Mouse (Mus musculus): ENCODE data around the gene Gstp1. TPM values are rescaled to one million over a fixed set of nuclear protein-coding genes. Genes with fewer than 3 reads are reported as not detected.

The Gstp1 gene
- 449 TPM for polyA plus RNA-seq (2015; fragmentation: Illumina TruSeq; extraction: RNeasy Lipid Tissue Mini Kit (QIAGEN cat#74804); ENCODE audit: insufficient read depth, low read depth, low replicate concordance)

GRCm38 (mm10) chr19:4037788-4038232 is at the start of gene Gstp1:
Gene Gstp1, minus strand, starts transcription at chr19:4037985.

GRCm38 (mm10) chr19:4081394-4081793 is 43.6 kb upstream of the Gstp1 start, which contains the start of gene Cabp2:
Gene Cabp2, plus strand, starts transcription at chr19:4081578.

GRCm38 (mm10) chr19:4059069-4059740 is 21.4 kb upstream of the Gstp1 start, which contains the start of gene Gstp3:
Gene Gstp3, minus strand, starts transcription at chr19:4059569.

GRCm38 (mm10) chr19:4045966-4046865 is 8.4 kb upstream of the Gstp1 start, which contains the start of gene Gstp2:
Gene Gstp2, minus strand, starts transcription at chr19:4046023.

GRCm38 (mm10) chr19:4012432-4013022 is 25.3 kb downstream of the Gstp1 start, which contains the start of gene Ndufv1:
Gene Ndufv1, minus strand, starts transcription at chr19:4012806.

GRCm38 (mm10) chr19:4003112-4003511 is 34.7 kb downstream of the Gstp1 start, which contains the start of gene Doc2g:
Gene Doc2g, plus strand, starts transcription at chr19:4003313.

GRCm38 (mm10) chr19:4000119-4000900 is 37.5 kb downstream of the Gstp1 start, which contains the start of the genes Nudt8 and Gm49405:
Gene Nudt8, plus strand, starts transcription at chr19:4000580.
Gene Gm49405, plus strand, starts transcription at chr19:4000626.

GRCm38 (mm10) chr19:3992416-3992815 is 45.4 kb downstream of the Gstp1 start, which contains the start of gene Tbx10:
Gene Tbx10, plus strand, starts transcription at chr19:3992752.

GRCm38 (mm10) chr19:3986334-3986733 is 51.5 kb downstream of the Gstp1 start, which contains the start of gene Acy3:
Gene Acy3, plus strand, starts transcription at chr19:3986570.

Other genes starting within 250 kb of the Gstp1 start
- gene Chka, start 186.2 kb downstream of the Gstp1 start, polyA plus RNA-seq (2015; fragmentation: Illumina TruSeq; extraction: RNeasy Lipid Tissue Mini Kit (QIAGEN cat#74804); ENCODE audit: insufficient read depth, low read depth, low replicate concordance): 61.3 TPM
- 67.9 TPM for gene Tcirg1, start 130.9 kb downstream of the Gstp1 start, polyA plus RNA-seq (2015; fragmentation: Illumina TruSeq; extraction: RNeasy Lipid Tissue Mini Kit (QIAGEN cat#74804); ENCODE audit: insufficient read depth, low read depth, low replicate concordance)
- gene Ndufs8, start 125.2 kb downstream of the Gstp1 start, polyA plus RNA-seq (2015; fragmentation: Illumina TruSeq; extraction: RNeasy Lipid Tissue Mini Kit (QIAGEN cat#74804); ENCODE audit: insufficient read depth, low read depth, low replicate concordance): 32.0 TPM
- 1.7 TPM for gene Aldh3b1, start 108.2 kb downstream of the Gstp1 start, polyA plus RNA-seq (2015; fragmentation: Illumina TruSeq; extraction: RNeasy Lipid Tissue Mini Kit (QIAGEN cat#74804); ENCODE audit: insufficient read depth, low read depth, low replicate concordance)
- 16.7 TPM for gene Unc93b1, start 102.8 kb downstream of the Gstp1 start, polyA plus RNA-seq (2015; fragmentation: Illumina TruSeq; extraction: RNeasy Lipid Tissue Mini Kit (QIAGEN cat#74804); ENCODE audit: insufficient read depth, low read depth, low replicate concordance)
- not detected for gene Aldh3b3, start 79.3 kb downstream of the Gstp1 start, polyA plus RNA-seq (2015; fragmentation: Illumina TruSeq; extraction: RNeasy Lipid Tissue Mini Kit (QIAGEN cat#74804); ENCODE audit: insufficient read depth, low read depth, low replicate concordance)
- 0.63 TPM for gene Aldh3b2, start 65.7 kb downstream of the Gstp1 start, polyA plus RNA-seq (2015; fragmentation: Illumina TruSeq; extraction: RNeasy Lipid Tissue Mini Kit (QIAGEN cat#74804); ENCODE audit: insufficient read depth, low read depth, low replicate concordance)
- 3.5 TPM for gene Acy3, start 51.4 kb downstream of the Gstp1 start, polyA plus RNA-seq (2015; fragmentation: Illumina TruSeq; extraction: RNeasy Lipid Tissue Mini Kit (QIAGEN cat#74804); ENCODE audit: insufficient read depth, low read depth, low replicate concordance)
- gene Tbx10, start 45.2 kb downstream of the Gstp1 start, polyA plus RNA-seq (2015; fragmentation: Illumina TruSeq; extraction: RNeasy Lipid Tissue Mini Kit (QIAGEN cat#74804); ENCODE audit: insufficient read depth, low read depth, low replicate concordance): not detected
- 9.6 TPM for gene Nudt8, start 37.4 kb downstream of the Gstp1 start, polyA plus RNA-seq (2015; fragmentation: Illumina TruSeq; extraction: RNeasy Lipid Tissue Mini Kit (QIAGEN cat#74804); ENCODE audit: insufficient read depth, low read depth, low replicate concordance)
- 0.68 TPM for gene Gm49405, start 37.4 kb downstream of the Gstp1 start, polyA plus RNA-seq (2015; fragmentation: Illumina TruSeq; extraction: RNeasy Lipid Tissue Mini Kit (QIAGEN cat#74804); ENCODE audit: insufficient read depth, low read depth, low replicate concordance)
- 5.5 TPM for gene Doc2g, start 34.7 kb downstream of the Gstp1 start, polyA plus RNA-seq (2015; fragmentation: Illumina TruSeq; extraction: RNeasy Lipid Tissue Mini Kit (QIAGEN cat#74804); ENCODE audit: insufficient read depth, low read depth, low replicate concordance)
- gene Ndufv1, start 25.2 kb downstream of the Gstp1 start, polyA plus RNA-seq (2015; fragmentation: Illumina TruSeq; extraction: RNeasy Lipid Tissue Mini Kit (QIAGEN cat#74804); ENCODE audit: insufficient read depth, low read depth, low replicate concordance): 42.7 TPM
- gene Gstp2, start 8.0 kb upstream of the Gstp1 start, polyA plus RNA-seq (2015; fragmentation: Illumina TruSeq; extraction: RNeasy Lipid Tissue Mini Kit (QIAGEN cat#74804); ENCODE audit: insufficient read depth, low read depth, low replicate concordance): 112 TPM
- gene Gstp3, start 21.6 kb upstream of the Gstp1 start, polyA plus RNA-seq (2015; fragmentation: Illumina TruSeq; extraction: RNeasy Lipid Tissue Mini Kit (QIAGEN cat#74804); ENCODE audit: insufficient read depth, low read depth, low replicate concordance): not detected
- 118 TPM for gene Cabp2, start 43.6 kb upstream of the Gstp1 start, polyA plus RNA-seq (2015; fragmentation: Illumina TruSeq; extraction: RNeasy Lipid Tissue Mini Kit (QIAGEN cat#74804); ENCODE audit: insufficient read depth, low read depth, low replicate concordance)
- 35.8 TPM for gene Cdk2ap2, start 59.2 kb upstream of the Gstp1 start, polyA plus RNA-seq (2015; fragmentation: Illumina TruSeq; extraction: RNeasy Lipid Tissue Mini Kit (QIAGEN cat#74804); ENCODE audit: insufficient read depth, low read depth, low replicate concordance)
- gene Pitpnm1, start 62.0 kb upstream of the Gstp1 start, polyA plus RNA-seq (2015; fragmentation: Illumina TruSeq; extraction: RNeasy Lipid Tissue Mini Kit (QIAGEN cat#74804); ENCODE audit: insufficient read depth, low read depth, low replicate concordance): 10.6 TPM
- 19.1 TPM for gene Aip, start 87.9 kb upstream of the Gstp1 start, polyA plus RNA-seq (2015; fragmentation: Illumina TruSeq; extraction: RNeasy Lipid Tissue Mini Kit (QIAGEN cat#74804); ENCODE audit: insufficient read depth, low read depth, low replicate concordance)
- gene Gpr152, start 101.8 kb upstream of the Gstp1 start, polyA plus RNA-seq (2015; fragmentation: Illumina TruSeq; extraction: RNeasy Lipid Tissue Mini Kit (QIAGEN cat#74804); ENCODE audit: insufficient read depth, low read depth, low replicate concordance): not detected
- gene Cabp4, start 106.0 kb upstream of the Gstp1 start, polyA plus RNA-seq (2015; fragmentation: Illumina TruSeq; extraction: RNeasy Lipid Tissue Mini Kit (QIAGEN cat#74804); ENCODE audit: insufficient read depth, low read depth, low replicate concordance): not detected
- gene Coro1b, start 110.6 kb upstream of the Gstp1 start, polyA plus RNA-seq (2015; fragmentation: Illumina TruSeq; extraction: RNeasy Lipid Tissue Mini Kit (QIAGEN cat#74804); ENCODE audit: insufficient read depth, low read depth, low replicate concordance): 31.1 TPM
- 8.4 TPM for gene Ptprcap, start 115.6 kb upstream of the Gstp1 start, polyA plus RNA-seq (2015; fragmentation: Illumina TruSeq; extraction: RNeasy Lipid Tissue Mini Kit (QIAGEN cat#74804); ENCODE audit: insufficient read depth, low read depth, low replicate concordance)
- 31.4 TPM for gene Rps6kb2, start 125.4 kb upstream of the Gstp1 start, polyA plus RNA-seq (2015; fragmentation: Illumina TruSeq; extraction: RNeasy Lipid Tissue Mini Kit (QIAGEN cat#74804); ENCODE audit: insufficient read depth, low read depth, low replicate concordance)
- gene Carns1, start 137.5 kb upstream of the Gstp1 start, polyA plus RNA-seq (2015; fragmentation: Illumina TruSeq; extraction: RNeasy Lipid Tissue Mini Kit (QIAGEN cat#74804); ENCODE audit: insufficient read depth, low read depth, low replicate concordance): 1.00 TPM
- gene Tbc1d10c, start 153.3 kb upstream of the Gstp1 start, polyA plus RNA-seq (2015; fragmentation: Illumina TruSeq; extraction: RNeasy Lipid Tissue Mini Kit (QIAGEN cat#74804); ENCODE audit: insufficient read depth, low read depth, low replicate concordance): 0.87 TPM
- gene Ppp1ca, start 154.1 kb upstream of the Gstp1 start, polyA plus RNA-seq (2015; fragmentation: Illumina TruSeq; extraction: RNeasy Lipid Tissue Mini Kit (QIAGEN cat#74804); ENCODE audit: insufficient read depth, low read depth, low replicate concordance): 54.4 TPM
- 2.1 TPM for gene Rad9a, start 163.7 kb upstream of the Gstp1 start, polyA plus RNA-seq (2015; fragmentation: Illumina TruSeq; extraction: RNeasy Lipid Tissue Mini Kit (QIAGEN cat#74804); ENCODE audit: insufficient read depth, low read depth, low replicate concordance)
- 2.8 TPM for gene Clcf1, start 176.3 kb upstream of the Gstp1 start, polyA plus RNA-seq (2015; fragmentation: Illumina TruSeq; extraction: RNeasy Lipid Tissue Mini Kit (QIAGEN cat#74804); ENCODE audit: insufficient read depth, low read depth, low replicate concordance)
- not detected for gene AC109138.7, start 176.4 kb upstream of the Gstp1 start, polyA plus RNA-seq (2015; fragmentation: Illumina TruSeq; extraction: RNeasy Lipid Tissue Mini Kit (QIAGEN cat#74804); ENCODE audit: insufficient read depth, low read depth, low replicate concordance)
- gene Pold4, start 193.9 kb upstream of the Gstp1 start, polyA plus RNA-seq (2015; fragmentation: Illumina TruSeq; extraction: RNeasy Lipid Tissue Mini Kit (QIAGEN cat#74804); ENCODE audit: insufficient read depth, low read depth, low replicate concordance): 14.6 TPM
- gene Ssh3, start 231.2 kb upstream of the Gstp1 start, polyA plus RNA-seq (2015; fragmentation: Illumina TruSeq; extraction: RNeasy Lipid Tissue Mini Kit (QIAGEN cat#74804); ENCODE audit: insufficient read depth, low read depth, low replicate concordance): 23.7 TPM
- 1.0 TPM for gene Ankrd13d, start 245.2 kb upstream of the Gstp1 start, polyA plus RNA-seq (2015; fragmentation: Illumina TruSeq; extraction: RNeasy Lipid Tissue Mini Kit (QIAGEN cat#74804); ENCODE audit: insufficient read depth, low read depth, low replicate concordance)

All from pancreas, adult 10 weeks (tissue).